Mouse (Mus musculus): ENCODE measurements around the gene Il6ra.

DNA sequence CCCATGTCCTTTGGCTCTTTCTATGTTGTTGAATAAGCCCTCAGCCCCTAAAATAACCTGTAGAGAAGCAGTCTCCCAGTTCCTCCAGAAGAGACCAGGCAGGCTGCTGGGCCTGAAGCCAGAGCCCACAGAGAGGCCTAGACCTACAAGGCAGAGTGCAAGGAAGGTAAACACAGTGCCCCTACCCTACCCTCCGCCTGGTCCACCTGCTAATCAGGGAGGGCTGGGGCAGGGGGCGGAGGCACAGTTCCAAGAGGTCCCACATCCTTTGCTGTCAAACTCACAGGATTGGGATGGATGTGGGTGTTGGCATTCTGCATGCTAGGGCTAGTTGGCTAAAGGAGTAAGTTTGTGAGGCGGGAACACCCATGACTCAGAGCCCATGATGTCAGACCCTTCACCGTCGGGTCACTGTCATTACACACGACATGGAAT lies 871 bp downstream of the Il6ra start:
- TF ChIP-seq CTCF (IDR thresholded peaks at IDR 0.05; ENCODE audit: extremely low read depth, insufficient read depth, low read length) (no peak), POLR2A (IDR thresholded peaks at IDR 0.05; ENCODE audit: extremely low read depth, insufficient read depth, low read length) (no peak)
